Mouse (Mus musculus) CH12F3 (cell line): ENCODE data around the gene Otog.

Experiments
- in situ Hi-C: fragments of 300-500 bp; cut with MboI; formaldehyde crosslinking; loops from 2 replicates; pipeline ENCODE4 v1.14.3; 2020; ENCODE audit warnings: low sequenced_read_pairs

The Otog gene

DNA sequence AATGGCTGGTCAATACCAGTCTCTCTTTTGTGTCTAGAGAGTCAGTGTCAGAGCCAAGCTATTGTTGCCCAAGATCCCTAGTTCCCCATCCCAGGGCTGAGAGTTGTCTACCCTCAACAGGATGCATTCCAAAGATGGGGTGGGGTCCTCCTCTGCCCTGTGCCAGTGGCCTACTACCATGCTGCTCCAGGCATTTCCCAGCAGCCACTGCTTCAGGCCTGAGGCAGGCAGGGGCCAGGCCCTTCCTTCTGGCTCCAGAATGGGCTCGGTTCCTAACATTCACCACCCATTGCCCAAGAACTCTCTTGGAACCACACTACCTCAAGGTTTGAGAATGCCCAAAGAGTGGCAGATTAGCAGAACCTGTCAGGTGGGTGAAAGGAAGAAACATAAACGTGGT, 112.0 kb downstream of the Otog start:
- in situ Hi-C loops: no loop called here

DNA sequence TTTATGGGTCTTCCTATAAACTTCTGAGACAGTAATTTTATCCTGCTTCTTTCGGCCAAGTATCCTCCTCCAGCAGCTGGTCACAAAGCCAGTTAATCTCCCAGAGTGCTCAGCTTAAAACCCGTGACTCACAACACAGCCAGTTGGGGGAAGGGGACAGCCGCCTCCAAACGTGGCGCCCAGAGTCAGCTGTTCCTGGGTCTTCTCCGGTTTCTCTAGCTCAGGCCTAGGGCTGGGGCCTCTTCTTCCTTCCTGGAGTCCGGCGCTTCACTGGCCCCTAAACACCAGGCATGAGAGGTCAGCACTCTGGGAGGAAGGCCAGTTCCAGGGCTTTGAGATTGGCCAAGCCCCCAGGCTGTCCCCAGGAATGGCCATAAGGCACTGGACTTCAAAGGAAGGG, 112.4 kb downstream of the Otog start:
- in situ Hi-C loops: no loop called here

DNA sequence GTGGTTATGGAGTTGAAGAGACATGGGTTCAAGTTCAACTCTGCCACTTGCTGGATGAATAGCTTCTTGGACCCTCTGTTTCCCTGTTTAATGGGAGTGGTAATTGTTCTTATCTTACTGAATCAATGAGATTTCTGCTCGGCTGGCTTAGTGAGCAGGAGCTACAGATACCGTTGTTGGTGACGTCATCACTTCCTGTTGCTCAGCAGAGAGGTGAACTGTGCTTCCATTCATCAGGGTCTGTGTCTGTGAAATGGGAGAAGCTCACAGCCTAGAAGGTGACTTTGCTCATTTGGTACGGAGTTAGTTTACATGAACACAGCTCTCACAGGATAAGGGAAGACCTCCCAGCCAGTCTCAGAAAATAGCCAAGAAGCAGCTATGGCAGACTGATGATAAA, 113.1 kb downstream of the Otog start:
- in situ Hi-C loops: no loop called here
